Mouse (Mus musculus) erythroblast, embryonic 14.5 days (primary cell): Measurements from ENCODE around the gene Sgo2a.

Source experiments
- GATA1 ChIP-seq: IDR thresholded peaks from 2 replicates; pipeline ENCODE4 v1.6.1; 2012; ENCODE audit warnings: low read length, inconsistent platforms, mixed read lengths
- TAL1 ChIP-seq: IDR thresholded peaks from 3 replicates; pipeline ENCODE4 v1.6.1; 2012; ENCODE audit warnings: low read length, inconsistent platforms, mixed read lengths

GRCm38 (mm10) chr1:57969327-57970271, 26.2 kb upstream of the Sgo2a start:
- TF ChIP-seq TAL1 (no peak), GATA1 (no peak)
